Mouse (Mus musculus): ENCODE data around the gene Ahnak2. TPM values are rescaled to one million over a fixed set of nuclear protein-coding genes. Genes with fewer than 3 reads are reported as not detected.

The Ahnak2 gene
- total and polyA plus RNA-seq, 2 experiments, result 0.13 to 0.18 TPM

GRCm38 (mm10) chr12:112743168-112743975, 59.1 kb downstream of the Ahnak2 start:
- Histone ChIP-seq H3K4me3 (ENCODE audit: insufficient read depth, low read depth, low read length) (no peak overlapping the region), H3K36me3 (ENCODE audit: control insufficient read depth, insufficient read depth, low read length) (no peaks in the 10 kb centered on the region), H3K27ac (replicated peaks; ENCODE audit: insufficient read depth, low read depth, low read length) (no peak overlapping the region), H3K79me2 (ENCODE audit: control insufficient read depth, insufficient read depth, low read length) (no peaks in the 10 kb centered on the region), H3K4me1 (ENCODE audit: control insufficient read depth, insufficient read depth, low read length) (no peaks in the 10 kb centered on the region), H3K27me3 (ENCODE audit: control insufficient read depth, insufficient read depth, low read length) (no peaks in the 10 kb centered on the region), H3K9ac (ENCODE audit: low read depth, low read length) (no peak overlapping the region)
- DNase-seq (ENCODE audit: extremely low read depth, low read depth, low spot score), result peak; percentile 26
- 63% methylated on average over 25 of the region's 25 CpGs for WGBS
- TF ChIP-seq POLR2A (IDR thresholded peaks at IDR 0.05; ENCODE audit: extremely low read depth, insufficient read depth, low read length) (no peak), CTCF (IDR thresholded peaks at IDR 0.05; ENCODE audit: low read depth, low read length) (peak; percentile 91)

- no peaks in the 10 kb centered on the region for H3K36me3 ChIP-seq (ENCODE audit: control insufficient read depth, insufficient read depth, low read length)
- DNase-seq (ENCODE audit: extremely low read depth, low read depth, low spot score), result no peak
- no peaks in the 10 kb centered on the region for H3K4me1 ChIP-seq (ENCODE audit: control insufficient read depth, insufficient read depth, low read length)
- no peak overlapping the region for H3K27ac ChIP-seq (replicated peaks; ENCODE audit: insufficient read depth, low read depth, low read length)
- H3K27me3 ChIP-seq (ENCODE audit: control insufficient read depth, insufficient read depth, low read length), result no peaks in the 10 kb centered on the region
- H3K4me3 ChIP-seq (ENCODE audit: insufficient read depth, low read depth, low read length), result no peak overlapping the region
- H3K9ac ChIP-seq (ENCODE audit: low read depth, low read length), result no peak overlapping the region
- WGBS, result 74% methylated on average over 6 of the region's 6 CpGs
- H3K79me2 ChIP-seq (ENCODE audit: control insufficient read depth, insufficient read depth, low read length), result no peaks in the 10 kb centered on the region
- TF ChIP-seq CTCF (IDR thresholded peaks at IDR 0.05; ENCODE audit: low read depth, low read length) (no peak), POLR2A (IDR thresholded peaks at IDR 0.05; ENCODE audit: extremely low read depth, insufficient read depth, low read length) (no peak)
These were observed 59.7 kb downstream of the Ahnak2 start for GRCm38 (mm10) chr12:112742768-112743167.

GRCm38 (mm10) chr12:112739023-112739568, 63.4 kb downstream of the Ahnak2 start:
- no peaks in the 10 kb centered on the region for H3K4me1 ChIP-seq (ENCODE audit: control insufficient read depth, insufficient read depth, low read length)
- no peaks in the 10 kb centered on the region for H3K27me3 ChIP-seq (ENCODE audit: control insufficient read depth, insufficient read depth, low read length)
- TF ChIP-seq CTCF (IDR thresholded peaks at IDR 0.05; ENCODE audit: low read depth, low read length) (no peak), POLR2A (IDR thresholded peaks at IDR 0.05; ENCODE audit: extremely low read depth, insufficient read depth, low read length) (no peak)
- no peak overlapping the region for H3K9ac ChIP-seq (ENCODE audit: low read depth, low read length)
- WGBS, result 97% methylated on average over 24 of the region's 24 CpGs
- H3K27ac ChIP-seq (replicated peaks; ENCODE audit: insufficient read depth, low read depth, low read length), result no peak overlapping the region
- no peak overlapping the region for H3K4me3 ChIP-seq (ENCODE audit: insufficient read depth, low read depth, low read length)
- no peaks in the 10 kb centered on the region for H3K36me3 ChIP-seq (ENCODE audit: control insufficient read depth, insufficient read depth, low read length)
- no peak for DNase-seq (ENCODE audit: extremely low read depth, low read depth, low spot score)
- H3K79me2 ChIP-seq (ENCODE audit: control insufficient read depth, insufficient read depth, low read length), result no peaks in the 10 kb centered on the region

GRCm38 (mm10) chr12:112738281-112739022, 64.0 kb downstream of the Ahnak2 start:
- Histone ChIP-seq H3K79me2 (ENCODE audit: control insufficient read depth, insufficient read depth, low read length) (no peaks in the 10 kb centered on the region), H3K27ac (replicated peaks; ENCODE audit: insufficient read depth, low read depth, low read length) (no peak overlapping the region), H3K9ac (ENCODE audit: low read depth, low read length) (no peak overlapping the region), H3K4me3 (ENCODE audit: insufficient read depth, low read depth, low read length) (no peak overlapping the region), H3K27me3 (ENCODE audit: control insufficient read depth, insufficient read depth, low read length) (no peaks in the 10 kb centered on the region), H3K36me3 (ENCODE audit: control insufficient read depth, insufficient read depth, low read length) (no peaks in the 10 kb centered on the region), H3K4me1 (ENCODE audit: control insufficient read depth, insufficient read depth, low read length) (no peaks in the 10 kb centered on the region)
- no peak for TF ChIP-seq POLR2A (IDR thresholded peaks at IDR 0.05; ENCODE audit: extremely low read depth, insufficient read depth, low read length)
- no peak for TF ChIP-seq CTCF (IDR thresholded peaks at IDR 0.05; ENCODE audit: low read depth, low read length)
- DNase-seq (ENCODE audit: extremely low read depth, low read depth, low spot score), result no peak
- WGBS, result 94% methylated on average over 31 of the region's 31 CpGs

GRCm38 (mm10) chr12:112737761-112738160, 64.7 kb downstream of the Ahnak2 start:
- Histone ChIP-seq H3K36me3 (ENCODE audit: control insufficient read depth, insufficient read depth, low read length) (no peaks in the 10 kb centered on the region), H3K27me3 (ENCODE audit: control insufficient read depth, insufficient read depth, low read length) (no peaks in the 10 kb centered on the region), H3K9ac (ENCODE audit: low read depth, low read length) (no peak overlapping the region), H3K79me2 (ENCODE audit: control insufficient read depth, insufficient read depth, low read length) (no peaks in the 10 kb centered on the region), H3K27ac (replicated peaks; ENCODE audit: insufficient read depth, low read depth, low read length) (no peak overlapping the region), H3K4me1 (ENCODE audit: control insufficient read depth, insufficient read depth, low read length) (no peaks in the 10 kb centered on the region), H3K4me3 (ENCODE audit: insufficient read depth, low read depth, low read length) (no peak overlapping the region)
- 75% methylated on average over 14 of the region's 14 CpGs for WGBS
- DNase-seq (ENCODE audit: extremely low read depth, low read depth, low spot score), result no peak
- TF ChIP-seq CTCF (IDR thresholded peaks at IDR 0.05; ENCODE audit: low read depth, low read length), result no peak

Measured in liver, adult 2 months (tissue).